Mouse (Mus musculus) liver, postnatal 0 days (tissue): ENCODE measurements around the gene Tnmd. TPM values are rescaled to one million over a fixed set of nuclear protein-coding genes. Genes with fewer than 3 reads are reported as not detected.

Source experiments
- ATAC-seq: fragments of 200-750 bp; cut with Nextera tagmentation; 2 replicates; pipeline ENCODE4 v1.8.0; 2017; ENCODE audit warnings: mild to moderate bottlenecking, moderate library complexity
- DNase-seq: peaks from one replicate; pipeline ENCODE4 v3.0.0-alpha.2; 2016
- H3K27ac ChIP-seq: fragments of 300-500 bp; sonication (generic); 2 replicates; pipeline ENCODE4 v1.5.1; 2014; ENCODE audit warnings: antibody characterized with exemption, moderate library complexity, mild to moderate bottlenecking, low read depth
- H3K27me3 ChIP-seq: fragments of 300-500 bp; sonication (generic); 2 replicates; pipeline ENCODE4 v1.6.1; 2014; ENCODE audit warnings: low read length, control low read depth, mixed read lengths; ENCODE audit not compliant: insufficient read depth
- H3K36me3 ChIP-seq: fragments of 300-500 bp; sonication (generic); replicated peaks from 2 replicates; pipeline ENCODE4 v1.6.1; 2014; ENCODE audit warnings: mild to moderate bottlenecking, control low read depth, low read length, moderate library complexity, mixed read lengths; ENCODE audit not compliant: insufficient read depth
- H3K4me1 ChIP-seq: fragments of 300-500 bp; sonication (generic); 2 replicates; pipeline ENCODE4 v1.6.1; 2014; ENCODE audit warnings: antibody characterized with exemption, mild to moderate bottlenecking, control low read depth; ENCODE audit not compliant: insufficient read depth
- H3K4me2 ChIP-seq: fragments of 300-500 bp; sonication (generic); 2 replicates; pipeline ENCODE4 v1.6.1; 2014; ENCODE audit warnings: low read depth, mild to moderate bottlenecking, low read length, moderate library complexity, mixed read lengths
- H3K4me3 ChIP-seq: fragments of 300-500 bp; sonication (generic); 2 replicates; pipeline ENCODE4 v1.5.1; 2014; ENCODE audit warnings: low read depth, low read length
- H3K9ac ChIP-seq: fragments of 300-500 bp; sonication (generic); replicated peaks from 2 replicates; pipeline ENCODE4 v1.6.1; 2014; ENCODE audit warnings: mild to moderate bottlenecking, moderate library complexity
- H3K9me3 ChIP-seq: fragments of 300-500 bp; sonication (generic); 2 replicates; pipeline ENCODE4 v1.6.1; 2016; ENCODE audit warnings: mild to moderate bottlenecking, control low read depth, low read length, mixed read lengths
- CTCF ChIP-seq: sonication (generic); IDR thresholded peaks from 2 replicates; pipeline ENCODE4 v1.5.1; 2016; ENCODE audit warnings: antibody characterized with exemption, low read depth
- EP300 ChIP-seq: IDR thresholded peaks from 2 replicates; pipeline ENCODE4 v1.6.1; 2016; ENCODE audit warnings: antibody characterized with exemption, low read depth, mild to moderate bottlenecking
- WGBS: fragments of 180-500 bp; shearing (Covaris S2); extraction: QIAGEN DNeasy Blood & Tissue Kit; methylation state at CpG from one replicate; pipeline ENCODE4 v1.1.7; 2014; ENCODE audit not compliant: insufficient replicate concordance; 5-methylcytosine and 5-hydroxymethylcytosine counted together
- polyA plus RNA-seq: library from polyadenylated mRNA; unstranded; fragments of >200 nt; fragmentation: Nextera tagmentation; extraction: Ambion mirVana; gene quantifications from 2 replicates; pipeline ENCODE4 v1.2.1, GENCODE M21; 2015

Tnmd gene
- polyA plus RNA-seq, 1 experiment from 2014 or later, result 0.08 TPM

DNA sequence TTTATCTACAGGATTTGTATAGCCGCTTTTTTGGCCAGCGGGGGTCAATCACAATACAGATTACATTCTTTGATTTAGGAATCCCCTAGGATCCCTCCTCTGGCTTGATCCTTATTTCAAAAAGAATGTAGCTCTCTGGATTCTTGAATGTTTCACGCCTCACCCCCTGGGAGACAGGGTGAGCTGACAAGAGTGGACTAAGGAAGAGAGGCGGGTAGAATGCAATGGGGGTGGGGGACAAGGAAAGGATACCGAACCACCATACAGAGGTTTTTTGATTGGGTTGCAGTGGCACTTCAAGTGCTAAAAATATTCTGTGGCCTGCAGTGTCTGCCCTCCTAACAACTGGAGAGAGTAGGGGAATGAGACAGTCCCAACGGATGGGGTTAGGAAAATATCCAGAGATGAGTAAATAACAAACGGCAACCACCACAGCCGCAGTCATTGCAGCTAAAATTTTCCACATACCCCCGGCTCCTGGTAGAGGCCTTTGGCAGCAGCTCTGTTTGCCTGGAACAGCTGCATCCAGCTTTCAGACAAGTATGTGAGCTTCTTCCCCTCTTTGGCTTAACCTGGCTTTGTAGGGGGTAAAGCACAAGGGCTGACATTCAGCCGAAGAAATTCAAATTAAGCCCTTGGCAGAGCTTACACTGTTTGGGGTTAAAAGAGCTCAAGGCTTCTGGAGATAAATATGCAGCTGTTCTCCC lies 60.8 kb downstream of the Tnmd start:
- no peaks in the 10 kb centered on the region for H3K9me3 ChIP-seq
- H3K4me1 ChIP-seq, result no peaks in the 10 kb centered on the region
- H3K27ac ChIP-seq, result no peak overlapping the region
- ATAC-seq (no peak), DNase-seq (no peak)
- no peak for TF ChIP-seq CTCF
- H3K4me2 ChIP-seq, result no peak overlapping the region
- no peaks in the 10 kb centered on the region for H3K36me3 ChIP-seq
- no peak overlapping the region for H3K9ac ChIP-seq
- no peak overlapping the region for H3K4me3 ChIP-seq
- WGBS, result 53% methylated on average over 10 of the region's 10 CpGs
- no peaks in the 10 kb centered on the region for H3K27me3 ChIP-seq

DNA sequence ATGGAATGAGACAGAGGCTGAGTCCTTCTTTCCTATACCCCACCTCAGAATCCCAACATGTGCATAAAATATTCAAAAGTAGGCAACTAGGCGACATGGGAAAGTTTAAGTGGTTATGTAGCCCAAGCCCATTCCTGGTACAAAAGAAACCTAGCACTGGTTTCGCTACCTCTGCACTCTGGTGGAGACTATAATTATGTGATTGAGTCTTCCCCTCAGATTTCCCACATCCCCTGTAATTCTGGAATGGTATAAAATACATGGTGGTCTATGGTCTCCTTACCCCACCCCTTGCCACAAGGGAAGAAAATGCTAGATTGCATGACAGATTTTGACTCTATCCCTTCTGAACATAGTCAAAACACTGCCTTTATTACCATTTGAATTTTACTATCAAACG lies 62.2 kb downstream of the Tnmd start:
- ATAC-seq, result no peak
- no peaks in the 10 kb centered on the region for H3K36me3 ChIP-seq
- H3K4me1 ChIP-seq, result no peaks in the 10 kb centered on the region
- no peak overlapping the region for H3K9ac ChIP-seq
- H3K9me3 ChIP-seq, result no peaks in the 10 kb centered on the region
- 66% methylated on average over 3 of the region's 3 CpGs for WGBS
- TF ChIP-seq CTCF, result no peak
- no peak for TF ChIP-seq EP300
- no peak overlapping the region for H3K4me2 ChIP-seq
- no peak overlapping the region for H3K27ac ChIP-seq
- no peak overlapping the region for H3K4me3 ChIP-seq
- DNase-seq, result no peak
- H3K27me3 ChIP-seq, result no peaks in the 10 kb centered on the region

DNA sequence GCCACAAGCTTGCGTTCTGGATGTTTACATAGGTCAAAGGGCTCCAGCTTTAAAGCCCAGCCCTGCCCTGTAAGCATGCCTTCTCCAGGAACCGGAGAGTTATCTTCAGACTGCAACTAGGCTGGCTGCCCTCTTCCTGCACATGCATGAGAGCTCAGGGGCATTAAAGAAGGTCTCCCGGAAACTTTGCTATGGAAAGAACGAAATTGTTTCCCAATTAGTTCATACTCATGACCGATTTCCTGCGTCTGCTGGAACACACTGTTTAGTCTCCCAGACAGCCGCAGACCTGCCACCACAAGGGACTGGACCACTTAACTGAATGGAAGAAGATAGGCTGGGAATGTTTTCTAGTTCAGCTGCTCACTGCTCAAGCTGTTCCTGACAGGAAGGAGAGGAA lies 63.4 kb downstream of the Tnmd start:
- no peaks in the 10 kb centered on the region for H3K27me3 ChIP-seq
- TF ChIP-seq CTCF (no peak), EP300 (no peak)
- no peak overlapping the region for H3K27ac ChIP-seq
- H3K4me1 ChIP-seq, result no peaks in the 10 kb centered on the region
- DNase-seq, result no peak
- H3K36me3 ChIP-seq, result no peaks in the 10 kb centered on the region
- no peak for ATAC-seq
- no peak overlapping the region for H3K4me3 ChIP-seq
- H3K9ac ChIP-seq, result no peak overlapping the region
- H3K9me3 ChIP-seq, result no peaks in the 10 kb centered on the region
- WGBS, result 33% methylated on average over 7 of the region's 7 CpGs
- no peak overlapping the region for H3K4me2 ChIP-seq

Other genes with a start within 250 kb of the Tnmd start
- 0.28 and 0.83 TPM in 2 replicates for gene Pcdh19, start 162.0 kb upstream of the Tnmd start, polyA plus RNA-seq
- gene Tspan6, start 47.4 kb downstream of the Tnmd start, polyA plus RNA-seq, result 6.3 and 6.7 TPM in 2 replicates
- gene Srpx2, start 57.4 kb downstream of the Tnmd start, polyA plus RNA-seq, result 0.83 and 0.86 TPM in 2 replicates
- gene Sytl4, start 130.8 kb downstream of the Tnmd start, polyA plus RNA-seq, result 1.2 and 1.3 TPM in 2 replicates
- 8.3 and 9.7 TPM in 2 replicates for gene Cstf2, start 208.2 kb downstream of the Tnmd start, polyA plus RNA-seq